Mouse (Mus musculus) kidney, embryonic 14.5 days (tissue): Measurements from ENCODE around the gene Fbxw2. TPM values are rescaled to one million over a fixed set of nuclear protein-coding genes. Genes with fewer than 3 reads are reported as not detected.

Source experiments
- ATAC-seq: fragments of 200-750 bp; cut with Nextera tagmentation; 2 replicates; pipeline ENCODE4 v1.8.0; 2017; ENCODE audit warnings: moderate number of reproducible peaks, mild to moderate bottlenecking, moderate TSS enrichment, moderate library complexity; ENCODE audit not compliant: low FRiP score, low TSS enrichment
- H3K27ac ChIP-seq: fragments of 300-500 bp; sonication (generic); 2 replicates; pipeline ENCODE4 v1.5.1; 2014; ENCODE audit warnings: low read depth, mild to moderate bottlenecking, low read length, moderate library complexity, mixed read lengths
- H3K27me3 ChIP-seq: fragments of 300-500 bp; sonication (generic); 2 replicates; pipeline ENCODE4 v1.6.1; 2014; ENCODE audit warnings: mild to moderate bottlenecking, low read length; ENCODE audit not compliant: control insufficient read depth, insufficient read depth
- H3K36me3 ChIP-seq: fragments of 300-500 bp; sonication (generic); 2 replicates; pipeline ENCODE4 v1.6.1; 2014; ENCODE audit warnings: low read length, mixed read lengths; ENCODE audit not compliant: control insufficient read depth, insufficient read depth
- H3K4me1 ChIP-seq: fragments of 300-500 bp; sonication (generic); 2 replicates; pipeline ENCODE4 v1.6.1; 2014; ENCODE audit warnings: low read length, mixed read lengths; ENCODE audit not compliant: control insufficient read depth, insufficient read depth
- H3K4me2 ChIP-seq: fragments of 300-500 bp; sonication (generic); replicated peaks from 2 replicates; pipeline ENCODE4 v1.6.1; 2014; ENCODE audit warnings: low read depth, mild to moderate bottlenecking, low read length
- H3K4me3 ChIP-seq: fragments of 300-500 bp; sonication (generic); 2 replicates; pipeline ENCODE4 v1.5.1; 2014; ENCODE audit warnings: mild to moderate bottlenecking, low read length
- H3K9ac ChIP-seq: fragments of 300-500 bp; sonication (generic); 2 replicates; pipeline ENCODE4 v1.6.1; 2014; ENCODE audit warnings: low read depth, mild to moderate bottlenecking, low read length, moderate library complexity
- H3K9me3 ChIP-seq: fragments of 300-500 bp; sonication (generic); 2 replicates; pipeline ENCODE4 v1.6.1; 2016; ENCODE audit warnings: low read length; ENCODE audit not compliant: control insufficient read depth
- WGBS: fragments of 180-500 bp; shearing (Covaris S2); extraction: QIAGEN DNeasy Blood & Tissue Kit; methylation state at CpG from one replicate; pipeline ENCODE4 v1.1.7; 2014; 5-methylcytosine and 5-hydroxymethylcytosine counted together
- polyA plus RNA-seq: library from polyadenylated mRNA; unstranded; fragments of >200 nt; fragmentation: Nextera tagmentation; extraction: Ambion mirVana; gene quantifications from 2 replicates; pipeline ENCODE4 v1.2.1, GENCODE M21; 2014

The Fbxw2 gene
- 55.6 and 72.3 TPM in 2 replicates for polyA plus RNA-seq

GRCm38 (mm10) chr2:34825827-34826459 lies at the start of gene Fbxw2:
Gene Fbxw2, minus strand, starts transcription at chr2:34826311.
- H3K9me3 ChIP-seq: no peaks in the 10 kb centered on the region
- H3K4me3 ChIP-seq: peak within 1 kb of the TSS; percentile 97
- peak within 1 kb of the TSS; percentile 98 for H3K9ac ChIP-seq
- peaks cover 13% of the 10 kb centered on the region for H3K4me1 ChIP-seq
- H3K4me2 ChIP-seq: peak within 1 kb of the TSS; percentile 84
- H3K27me3 ChIP-seq: no peaks in the 10 kb centered on the region
- under 1% methylated on average over 56 of the region's 57 CpGs for whole genome bisulfite sequencing
- peak; percentile 97 for ATAC-seq
- H3K27ac ChIP-seq: peak within 1 kb of the TSS; percentile 88
- peaks cover 19% of the 10 kb centered on the region; the same call in 1 of the 2 replicates for H3K36me3 ChIP-seq

- H3K9me3 ChIP-seq: no peaks in the 10 kb centered on the region
- peaks cover 5% of the 10 kb centered on the region; the same call in 1 of the 2 replicates for H3K4me1 ChIP-seq
- no peaks in the 10 kb centered on the region; the same call in 1 of the 2 replicates for H3K27me3 ChIP-seq
- H3K4me2 ChIP-seq: peak within 1 kb of the TSS; percentile 51
- WGBS: 10% methylated on average over 8 of the region's 8 CpGs
- no peaks in the 10 kb centered on the region for H3K36me3 ChIP-seq
- H3K9ac ChIP-seq: peak within 1 kb of the TSS; percentile 52
- H3K4me3 ChIP-seq: peak within 1 kb of the TSS; percentile 37
- H3K27ac ChIP-seq: peak within 1 kb of the TSS; percentile 24; the same call in 1 of the 2 replicates
- ATAC-seq: no peak
Observed at GRCm38 (mm10) chr2:34874816-34875345, 48.8 kb upstream of the Fbxw2 start, which contains the start of gene Psmd5. Gene Psmd5, minus strand, starts transcription at chr2:34874968.

GRCm38 (mm10) chr2:34874271-34874670 lies 48.2 kb upstream of the Fbxw2 start, which contains the start of gene Cutal:
Gene Cutal, plus strand, starts transcription at chr2:34874396.
- H3K4me3 ChIP-seq: peak within 1 kb of the TSS; percentile 37
- H3K36me3 ChIP-seq: no peaks in the 10 kb centered on the region
- H3K9me3 ChIP-seq: no peaks in the 10 kb centered on the region
- peak within 1 kb of the TSS; percentile 24; the same call in 1 of the 2 replicates for H3K27ac ChIP-seq
- peak within 1 kb of the TSS; percentile 52 for H3K9ac ChIP-seq
- peak within 1 kb of the TSS; percentile 51 for H3K4me2 ChIP-seq
- WGBS: 2% methylated on average over 14 of the region's 14 CpGs
- no peaks in the 10 kb centered on the region; the same call in 1 of the 2 replicates for H3K27me3 ChIP-seq
- no peak for ATAC-seq
- peaks cover 11% of the 10 kb centered on the region for H3K4me1 ChIP-seq

- no peaks in the 10 kb centered on the region; the same call in 1 of the 2 replicates for H3K27me3 ChIP-seq
- H3K4me2 ChIP-seq: peak overlapping the region; percentile 74
- H3K36me3 ChIP-seq: peaks cover 9% of the 10 kb centered on the region
- H3K4me1 ChIP-seq: peaks cover 12% of the 10 kb centered on the region
- H3K4me3 ChIP-seq: peak overlapping the region; percentile 93
- under 1% methylated on average over 67 of the region's 67 CpGs for WGBS
- peak overlapping the region; percentile 76 for H3K27ac ChIP-seq
- no peaks in the 10 kb centered on the region for H3K9me3 ChIP-seq
- H3K9ac ChIP-seq: peak overlapping the region; percentile 94
- peak; percentile 96 for ATAC-seq
Observed at GRCm38 (mm10) chr2:34870520-34871474, 44.7 kb upstream of the Fbxw2 start.

GRCm38 (mm10) chr2:34869680-34870079 lies 43.6 kb upstream of the Fbxw2 start:
- 29% methylated on average over 5 of the region's 5 CpGs for WGBS
- Histone ChIP-seq H3K4me2 (peak overlapping the region; percentile 62), H3K27me3 (no peaks in the 10 kb centered on the region; the same call in 1 of the 2 replicates), H3K4me1 (peaks cover 12% of the 10 kb centered on the region), H3K36me3 (peaks cover 20% of the 10 kb centered on the region), H3K9me3 (no peaks in the 10 kb centered on the region), H3K4me3 (peak overlapping the region; percentile 93), H3K9ac (peak overlapping the region; percentile 94), H3K27ac (no peak overlapping the region)
- ATAC-seq: no peak

GRCm38 (mm10) chr2:34857728-34858127 lies 31.6 kb upstream of the Fbxw2 start:
- Histone ChIP-seq H3K4me3 (no peak overlapping the region), H3K9me3 (no peaks in the 10 kb centered on the region), H3K4me2 (no peak overlapping the region), H3K4me1 (no peaks in the 10 kb centered on the region), H3K9ac (no peak overlapping the region), H3K27ac (no peak overlapping the region), H3K36me3 (peaks cover 88% of the 10 kb centered on the region), H3K27me3 (no peaks in the 10 kb centered on the region)
- ATAC-seq: no peak
- 94% methylated on average over 8 of the region's 8 CpGs for WGBS

GRCm38 (mm10) chr2:34855265-34855664 lies 29.2 kb upstream of the Fbxw2 start:
- no peak overlapping the region for H3K27ac ChIP-seq
- no peaks in the 10 kb centered on the region for H3K9me3 ChIP-seq
- ATAC-seq: no peak
- H3K27me3 ChIP-seq: no peaks in the 10 kb centered on the region
- no peaks in the 10 kb centered on the region for H3K4me1 ChIP-seq
- H3K4me2 ChIP-seq: no peak overlapping the region
- peaks cover 95% of the 10 kb centered on the region for H3K36me3 ChIP-seq
- no peak overlapping the region for H3K4me3 ChIP-seq
- no peak overlapping the region for H3K9ac ChIP-seq
- WGBS: 97% methylated on average over 4 of the region's 4 CpGs

- Histone ChIP-seq H3K27me3 (no peaks in the 10 kb centered on the region), H3K36me3 (peaks cover 23% of the 10 kb centered on the region), H3K4me1 (no peaks in the 10 kb centered on the region), H3K4me2 (no peak overlapping the region), H3K27ac (no peak overlapping the region), H3K4me3 (no peak overlapping the region), H3K9me3 (no peaks in the 10 kb centered on the region), H3K9ac (no peak overlapping the region)
- 67% methylated on average over 1 of the region's 1 CpGs for WGBS
- ATAC-seq: no peak
Observed at GRCm38 (mm10) chr2:34847702-34848101, 21.6 kb upstream of the Fbxw2 start.
